Mouse (Mus musculus) thymus, postnatal 0 days (tissue): ENCODE measurements around the gene Zdhhc3. TPM values are rescaled to one million over a fixed set of nuclear protein-coding genes. Genes with fewer than 3 reads are reported as not detected.

Experiments
- DNase-seq: peaks from one replicate; pipeline ENCODE4 v3.0.0-alpha.2; 2015; ENCODE audit warnings: low spot score
- polyA plus RNA-seq: library from polyadenylated mRNA; unstranded; fragments of >200 nt; fragmentation: Nextera tagmentation; extraction: Ambion mirVana; gene quantifications from 2 replicates; pipeline ENCODE4 v1.2.1, GENCODE M21; 2015

The Zdhhc3 gene
- polyA plus RNA-seq, 1 experiment from 2014 or later = 48.6 TPM

- DNase-seq = peak; percentile 89
Observed at GRCm38 (mm10) chr9:123020995-123021631, 91.9 kb downstream of the Zdhhc3 start, which contains the start of gene Tmem42. TSS of gene Tmem42 (plus strand) at chr9:123021326.

Other genes with a start within 250 kb of the Zdhhc3 start
- gene Zfp445, start 247.2 kb downstream of the Zdhhc3 start, polyA plus RNA-seq = 32.5 and 36.0 TPM in 2 replicates
- 1.8 and 2.9 TPM in 2 replicates for gene Zkscan7, start 227.5 kb downstream of the Zdhhc3 start, polyA plus RNA-seq
- 2.6 and 2.7 TPM in 2 replicates for gene Zfp105, start 190.1 kb downstream of the Zdhhc3 start, polyA plus RNA-seq
- 42.4 and 47.5 TPM in 2 replicates for gene 1110059G10Rik, start 162.2 kb downstream of the Zdhhc3 start, polyA plus RNA-seq
- 50.9 and 62.8 TPM in 2 replicates for gene Kif15, start 162.2 kb downstream of the Zdhhc3 start, polyA plus RNA-seq
- gene Tmem42, start 91.9 kb downstream of the Zdhhc3 start, polyA plus RNA-seq = 21.4 and 24.5 TPM in 2 replicates
- 0.20 and 0.23 TPM in 2 replicates for gene Tgm4, start 78.5 kb downstream of the Zdhhc3 start, polyA plus RNA-seq
- gene Exosc7, start within 50 bp of the Zdhhc3 start, polyA plus RNA-seq = 112 and 121 TPM in 2 replicates
- gene Clec3b, start 37.7 kb upstream of the Zdhhc3 start, polyA plus RNA-seq = 2.8 and 4.2 TPM in 2 replicates
- 5.6 and 6.8 TPM in 2 replicates for gene Cdcp1, start 102.8 kb upstream of the Zdhhc3 start, polyA plus RNA-seq
- gene Tmem158, start 147.6 kb upstream of the Zdhhc3 start, polyA plus RNA-seq = 7.8 and 8.7 TPM in 2 replicates